Mouse (Mus musculus): Measurements from ENCODE around the gene 4930451I11Rik. TPM values are rescaled to one million over a fixed set of nuclear protein-coding genes. Genes with fewer than 3 reads are reported as not detected.

4930451I11Rik gene
- polyA plus RNA-seq, 1 experiment from 2014 or later, result not detected

DNA sequence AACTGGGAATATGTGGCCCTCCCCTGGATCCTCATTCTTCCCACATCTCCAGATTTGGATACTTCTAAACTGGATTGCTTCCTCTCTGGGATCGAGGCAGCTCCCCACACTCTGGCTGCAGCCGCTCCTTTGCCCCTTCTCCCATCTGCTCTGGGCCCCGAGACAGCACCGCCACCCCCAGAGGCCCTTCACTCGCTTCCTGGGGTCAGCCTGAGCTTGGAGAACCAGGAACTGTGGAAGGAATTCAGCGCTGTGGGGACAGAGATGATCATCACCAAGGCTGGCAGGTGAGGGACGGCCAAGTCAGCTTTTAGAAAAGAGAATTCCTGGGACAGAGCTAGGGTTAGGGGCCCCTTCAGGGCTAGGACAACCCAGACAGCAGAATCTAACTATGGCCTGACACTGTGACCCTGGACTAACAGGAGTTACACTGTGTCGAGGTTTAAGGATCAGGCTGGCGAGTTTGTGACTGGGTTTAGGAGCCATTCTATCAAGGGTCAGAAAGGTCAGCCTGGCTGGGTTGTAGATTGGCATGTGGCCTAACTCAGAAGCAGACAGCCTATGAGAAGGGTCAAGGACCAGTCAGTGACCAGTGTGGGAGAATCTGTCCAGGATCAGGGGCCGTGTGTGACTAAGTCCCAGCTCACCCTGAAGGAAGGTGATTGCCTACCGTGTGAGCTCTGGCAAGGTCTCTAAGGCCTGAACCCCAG lies 49.6 kb downstream of the 4930451I11Rik start:
- Histone ChIP-seq H3K4me3 (peak overlapping the region; percentile 62), H3K36me3 (replicated peaks) (peaks cover 48% of the 10 kb centered on the region), H3K4me1 (peaks cover 59% of the 10 kb centered on the region), H3K27me3 (replicated peaks; ENCODE audit: low read depth, poor library complexity, severe bottlenecking) (no peaks in the 10 kb centered on the region), H3K27ac (replicated peaks) (peak overlapping the region; percentile 84), H3K9me3 (no peaks in the 10 kb centered on the region)
- DNase-seq (ENCODE audit: low spot score), result no peak
- 34% methylated on average over 11 of the region's 11 CpGs for WGBS

DNA sequence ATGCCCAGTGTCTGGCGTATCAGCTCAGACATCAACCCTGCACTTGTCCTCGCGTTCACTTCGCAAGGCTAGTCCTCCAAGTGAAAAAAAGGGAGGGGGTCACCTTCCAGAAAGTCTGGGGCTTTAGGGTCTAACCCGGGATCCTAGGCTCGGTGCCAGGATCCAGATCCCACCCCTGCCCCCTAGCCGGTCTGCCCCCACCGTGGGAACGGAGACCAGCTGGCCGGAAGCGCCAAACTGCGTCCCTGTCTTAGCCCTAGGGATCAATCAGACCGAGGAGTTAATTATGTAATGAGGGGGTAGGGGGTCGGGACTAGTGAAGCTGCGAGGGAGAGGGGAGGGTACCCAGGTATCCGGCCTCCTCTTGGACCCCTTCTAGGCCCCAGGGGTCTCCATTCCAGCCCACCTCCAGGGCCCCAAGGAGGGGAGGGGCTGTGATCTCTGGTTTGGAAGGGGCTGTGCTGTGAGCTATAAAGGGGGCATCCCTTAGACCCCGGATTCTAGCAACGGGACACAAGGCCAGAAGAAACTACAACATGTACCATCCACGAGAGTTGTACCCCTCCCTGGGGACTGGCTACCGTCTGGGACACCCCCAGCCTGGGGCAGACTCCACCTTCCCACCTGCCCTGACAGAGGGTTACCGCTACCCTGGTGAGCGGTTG lies 50.3 kb downstream of the 4930451I11Rik start, which contains the start of gene Tbx6:
TSS of gene Tbx6 (plus strand) at position 513 of the 665 bp plus-strand sequence.
- no peaks in the 10 kb centered on the region for H3K9me3 ChIP-seq
- peak; percentile 58 for DNase-seq (ENCODE audit: low spot score)
- no peaks in the 10 kb centered on the region for H3K27me3 ChIP-seq (replicated peaks; ENCODE audit: low read depth, poor library complexity, severe bottlenecking)
- peaks cover 65% of the 10 kb centered on the region for H3K4me1 ChIP-seq
- H3K4me3 ChIP-seq, result peak within 1 kb of the TSS; percentile 62
- peaks cover 41% of the 10 kb centered on the region for H3K36me3 ChIP-seq (replicated peaks)
- peak within 1 kb of the TSS; percentile 84 for H3K27ac ChIP-seq (replicated peaks)
- WGBS, result 6% methylated on average over 22 of the region's 22 CpGs

Other genes with a start within 250 kb of the 4930451I11Rik start
- 0.29 and 0.41 TPM in 2 replicates for gene Apobr, start 246.7 kb downstream of the 4930451I11Rik start, polyA plus RNA-seq (2016; fragmentation: Nextera tagmentation; extraction: Ambion mirVana)
- 22.9 and 27.1 TPM in 2 replicates for gene Cln3, start 245.8 kb downstream of the 4930451I11Rik start, polyA plus RNA-seq (2016; fragmentation: Nextera tagmentation; extraction: Ambion mirVana)
- gene Il27, start 236.7 kb downstream of the 4930451I11Rik start, polyA plus RNA-seq (2016; fragmentation: Nextera tagmentation; extraction: Ambion mirVana), result not detected in 2 replicates
- 0.92 and 1.2 TPM in 2 replicates for gene Nupr1, start 200.8 kb downstream of the 4930451I11Rik start, polyA plus RNA-seq (2016; fragmentation: Nextera tagmentation; extraction: Ambion mirVana)
- 64.6 and 65.6 TPM in 2 replicates for gene Sgf29, start 182.3 kb downstream of the 4930451I11Rik start, polyA plus RNA-seq (2016; fragmentation: Nextera tagmentation; extraction: Ambion mirVana)
- gene Sult1a1, start 155.2 kb downstream of the 4930451I11Rik start, polyA plus RNA-seq (2016; fragmentation: Nextera tagmentation; extraction: Ambion mirVana), result 0.32 and 0.40 TPM in 2 replicates
- 186 and 206 TPM in 2 replicates for gene Bola2, start 136.2 kb downstream of the 4930451I11Rik start, polyA plus RNA-seq (2016; fragmentation: Nextera tagmentation; extraction: Ambion mirVana)
- gene Slx1b, start 135.9 kb downstream of the 4930451I11Rik start, polyA plus RNA-seq (2016; fragmentation: Nextera tagmentation; extraction: Ambion mirVana), result 14.4 and 15.1 TPM in 2 replicates
- gene Coro1a, start 123.9 kb downstream of the 4930451I11Rik start, polyA plus RNA-seq (2016; fragmentation: Nextera tagmentation; extraction: Ambion mirVana), result 35.7 and 38.5 TPM in 2 replicates
- 51.9 and 57.2 TPM in 2 replicates for gene Mapk3, start 72.0 kb downstream of the 4930451I11Rik start, polyA plus RNA-seq (2016; fragmentation: Nextera tagmentation; extraction: Ambion mirVana)
- gene Gdpd3, start 65.3 kb downstream of the 4930451I11Rik start, polyA plus RNA-seq (2016; fragmentation: Nextera tagmentation; extraction: Ambion mirVana), result 0.96 and 1.8 TPM in 2 replicates
- 51.1 and 64.4 TPM in 2 replicates for gene Ypel3, start 54.7 kb downstream of the 4930451I11Rik start, polyA plus RNA-seq (2016; fragmentation: Nextera tagmentation; extraction: Ambion mirVana)
- 0.36 and 0.60 TPM in 2 replicates for gene Tbx6, start 50.2 kb downstream of the 4930451I11Rik start, polyA plus RNA-seq (2016; fragmentation: Nextera tagmentation; extraction: Ambion mirVana)
- 390 and 408 TPM in 2 replicates for gene Ppp4c, start 39.1 kb downstream of the 4930451I11Rik start, polyA plus RNA-seq (2016; fragmentation: Nextera tagmentation; extraction: Ambion mirVana)
- 0.80 and 1.2 TPM in 2 replicates for gene Fam57b, start 34.0 kb downstream of the 4930451I11Rik start, polyA plus RNA-seq (2016; fragmentation: Nextera tagmentation; extraction: Ambion mirVana)
- gene Doc2a, start 15.8 kb upstream of the 4930451I11Rik start, polyA plus RNA-seq (2016; fragmentation: Nextera tagmentation; extraction: Ambion mirVana), result 3.1 and 5.5 TPM in 2 replicates
- gene Hirip3, start 30.3 kb upstream of the 4930451I11Rik start, polyA plus RNA-seq (2016; fragmentation: Nextera tagmentation; extraction: Ambion mirVana), result 49.3 and 57.0 TPM in 2 replicates
- 114 and 118 TPM in 2 replicates for gene Ino80e, start 30.7 kb upstream of the 4930451I11Rik start, polyA plus RNA-seq (2016; fragmentation: Nextera tagmentation; extraction: Ambion mirVana)
- gene Taok2, start 53.1 kb upstream of the 4930451I11Rik start, polyA plus RNA-seq (2016; fragmentation: Nextera tagmentation; extraction: Ambion mirVana), result 55.3 and 56.9 TPM in 2 replicates
- gene Tmem219, start 91.3 kb upstream of the 4930451I11Rik start, polyA plus RNA-seq (2016; fragmentation: Nextera tagmentation; extraction: Ambion mirVana), result 16.7 and 21.3 TPM in 2 replicates
- gene Kctd13, start 97.2 kb upstream of the 4930451I11Rik start, polyA plus RNA-seq (2016; fragmentation: Nextera tagmentation; extraction: Ambion mirVana), result 20.2 and 21.3 TPM in 2 replicates
- 0.14 and 0.15 TPM in 2 replicates for gene Asphd1, start 117.9 kb upstream of the 4930451I11Rik start, polyA plus RNA-seq (2016; fragmentation: Nextera tagmentation; extraction: Ambion mirVana)
- gene Sez6l2, start 118.9 kb upstream of the 4930451I11Rik start, polyA plus RNA-seq (2016; fragmentation: Nextera tagmentation; extraction: Ambion mirVana), result 0.77 and 1.2 TPM in 2 replicates
- gene Cdipt, start 144.3 kb upstream of the 4930451I11Rik start, polyA plus RNA-seq (2016; fragmentation: Nextera tagmentation; extraction: Ambion mirVana), result 79.9 and 85.2 TPM in 2 replicates
- 0.50 and 0.77 TPM in 2 replicates for gene Cdiptos, start 144.5 kb upstream of the 4930451I11Rik start, polyA plus RNA-seq (2016; fragmentation: Nextera tagmentation; extraction: Ambion mirVana)
- gene Mvp, start 183.0 kb upstream of the 4930451I11Rik start, polyA plus RNA-seq (2016; fragmentation: Nextera tagmentation; extraction: Ambion mirVana), result 4.1 TPM in 2 replicates
- 0.78 TPM in 1 of 2 replicates, not detected in the other for gene Pagr1b, start 184.8 kb upstream of the 4930451I11Rik start, polyA plus RNA-seq (2016; fragmentation: Nextera tagmentation; extraction: Ambion mirVana)
- gene Pagr1a, start 185.7 kb upstream of the 4930451I11Rik start, polyA plus RNA-seq (2016; fragmentation: Nextera tagmentation; extraction: Ambion mirVana), result 41.1 and 107 TPM in 2 replicates
- 37.7 and 92.9 TPM in 2 replicates for gene Gm42742, start 189.5 kb upstream of the 4930451I11Rik start, polyA plus RNA-seq (2016; fragmentation: Nextera tagmentation; extraction: Ambion mirVana)
- 2.7 and 3.4 TPM in 2 replicates for gene Prrt2, start 189.6 kb upstream of the 4930451I11Rik start, polyA plus RNA-seq (2016; fragmentation: Nextera tagmentation; extraction: Ambion mirVana)
- gene Maz, start 195.4 kb upstream of the 4930451I11Rik start, polyA plus RNA-seq (2016; fragmentation: Nextera tagmentation; extraction: Ambion mirVana), result 63.6 and 68.8 TPM in 2 replicates
- gene Kif22, start 210.8 kb upstream of the 4930451I11Rik start, polyA plus RNA-seq (2016; fragmentation: Nextera tagmentation; extraction: Ambion mirVana), result 200 and 207 TPM in 2 replicates